Mouse (Mus musculus) forebrain, embryonic 16.5 days (tissue): ENCODE measurements around the gene Eefsec. TPM values are rescaled to one million over a fixed set of nuclear protein-coding genes. Genes with fewer than 3 reads are reported as not detected.

Experiments used
- ATAC-seq: fragments of 200-750 bp; cut with Nextera tagmentation; 2 replicates; pipeline ENCODE4 v1.8.0; 2017; ENCODE audit warnings: mild to moderate bottlenecking, moderate library complexity
- H3K27ac ChIP-seq: fragments of 300-500 bp; sonication (generic); 2 replicates; pipeline ENCODE4 v1.5.1; 2014; ENCODE audit warnings: low read length, control low read depth
- H3K27me3 ChIP-seq: fragments of 300-500 bp; sonication (generic); replicated peaks from 2 replicates; pipeline ENCODE4 v1.6.1; 2014; ENCODE audit warnings: low read length; ENCODE audit not compliant: control insufficient read depth, insufficient read depth
- H3K36me3 ChIP-seq: fragments of 300-500 bp; sonication (generic); 2 replicates; pipeline ENCODE4 v1.6.1; 2014; ENCODE audit not compliant: control insufficient read depth, insufficient read depth
- H3K4me1 ChIP-seq: fragments of 300-500 bp; sonication (generic); replicated peaks from 2 replicates; pipeline ENCODE4 v1.6.1; 2014; ENCODE audit warnings: low read length; ENCODE audit not compliant: control insufficient read depth, insufficient read depth
- H3K4me2 ChIP-seq: fragments of 300-500 bp; sonication (generic); 2 replicates; pipeline ENCODE4 v1.6.1; 2014; ENCODE audit warnings: mild to moderate bottlenecking, low read length, control low read depth
- H3K4me3 ChIP-seq: fragments of 300-500 bp; sonication (generic); replicated peaks from 2 replicates; pipeline ENCODE4 v1.5.1; 2014; ENCODE audit warnings: mild to moderate bottlenecking, low read length, control low read depth
- H3K9ac ChIP-seq: fragments of 300-500 bp; sonication (generic); replicated peaks from 2 replicates; pipeline ENCODE4 v1.6.1; 2014; ENCODE audit warnings: low read depth, low read length, control low read depth
- H3K9me3 ChIP-seq: fragments of 300-500 bp; sonication (generic); 2 replicates; pipeline ENCODE4 v1.6.1; 2016; ENCODE audit warnings: low read length; ENCODE audit not compliant: control insufficient read depth
- WGBS: fragments of 180-500 bp; shearing (Covaris S2); extraction: QIAGEN DNeasy Blood & Tissue Kit; methylation state at CpG from one replicate; pipeline ENCODE4 v1.1.7; 2014; 5-methylcytosine and 5-hydroxymethylcytosine counted together
- polyA plus RNA-seq: library from polyadenylated mRNA; unstranded; fragments of >200 nt; fragmentation: Nextera tagmentation; extraction: Ambion mirVana; gene quantifications from 2 replicates; pipeline ENCODE4 v1.2.1, GENCODE M21; 2015

The Eefsec gene
- polyA plus RNA-seq = 29.4 and 30.8 TPM in 2 replicates

- 1% methylated on average over 72 of the region's 72 CpGs for WGBS
- Histone ChIP-seq H3K27ac (peak within 1 kb of the TSS; percentile 53), H3K27me3 (peaks cover 3% of the 10 kb centered on the region; the same call in 1 of the 2 replicates), H3K4me1 (peaks cover 11% of the 10 kb centered on the region), H3K4me3 (peak within 1 kb of the TSS; percentile 85), H3K36me3 (no peaks in the 10 kb centered on the region), H3K9ac (peak within 1 kb of the TSS; percentile 94), H3K4me2 (peak within 1 kb of the TSS; percentile 75), H3K9me3 (no peaks in the 10 kb centered on the region)
- ATAC-seq = peak; percentile 97
Observed at GRCm38 (mm10) chr6:88446063-88447002, at the start of gene Eefsec. Gene Eefsec, minus strand, starts transcription at chr6:88446539.

GRCm38 (mm10) chr6:88493712-88494111 lies 47.4 kb upstream of the Eefsec start:
- H3K9me3 ChIP-seq = no peaks in the 10 kb centered on the region
- no peak overlapping the region for H3K4me2 ChIP-seq
- 82% methylated on average over 6 of the region's 6 CpGs for WGBS
- H3K4me3 ChIP-seq = no peak overlapping the region
- no peak for ATAC-seq
- H3K4me1 ChIP-seq = peaks cover 16% of the 10 kb centered on the region
- H3K27ac ChIP-seq = no peak overlapping the region
- H3K27me3 ChIP-seq = no peaks in the 10 kb centered on the region
- peaks cover 9% of the 10 kb centered on the region for H3K36me3 ChIP-seq
- no peak overlapping the region for H3K9ac ChIP-seq

GRCm38 (mm10) chr6:88490629-88491354 lies 44.5 kb upstream of the Eefsec start:
- WGBS = 48% methylated on average over 12 of the region's 12 CpGs
- H3K27me3 ChIP-seq = no peaks in the 10 kb centered on the region
- H3K4me3 ChIP-seq = no peak overlapping the region
- H3K4me1 ChIP-seq = peaks cover 25% of the 10 kb centered on the region
- peak overlapping the region; percentile 60 for H3K27ac ChIP-seq
- H3K36me3 ChIP-seq = peaks cover 4% of the 10 kb centered on the region; the same call in 1 of the 2 replicates
- no peak overlapping the region for H3K9ac ChIP-seq
- H3K4me2 ChIP-seq = no peak overlapping the region
- H3K9me3 ChIP-seq = no peaks in the 10 kb centered on the region
- peak; percentile 88 for ATAC-seq

- H3K27me3 ChIP-seq = no peaks in the 10 kb centered on the region
- no peak overlapping the region for H3K27ac ChIP-seq
- H3K36me3 ChIP-seq = peaks cover 4% of the 10 kb centered on the region; the same call in 1 of the 2 replicates
- H3K4me2 ChIP-seq = no peak overlapping the region
- H3K9ac ChIP-seq = no peak overlapping the region
- no peak for ATAC-seq
- 82% methylated on average over 6 of the region's 6 CpGs for WGBS
- H3K4me3 ChIP-seq = no peak overlapping the region
- no peaks in the 10 kb centered on the region for H3K9me3 ChIP-seq
- H3K4me1 ChIP-seq = peaks cover 25% of the 10 kb centered on the region
Observed at GRCm38 (mm10) chr6:88489834-88490233, 43.5 kb upstream of the Eefsec start.

- WGBS = 87% methylated on average over 7 of the region's 7 CpGs
- Histone ChIP-seq H3K4me3 (no peak overlapping the region), H3K4me2 (no peak overlapping the region), H3K36me3 (peaks cover 4% of the 10 kb centered on the region; the same call in 1 of the 2 replicates), H3K27ac (no peak overlapping the region), H3K27me3 (no peaks in the 10 kb centered on the region), H3K4me1 (peaks cover 25% of the 10 kb centered on the region), H3K9me3 (no peaks in the 10 kb centered on the region), H3K9ac (no peak overlapping the region)
- ATAC-seq = no peak
Observed at GRCm38 (mm10) chr6:88489026-88489425, 42.7 kb upstream of the Eefsec start.

GRCm38 (mm10) chr6:88486893-88487292 lies 40.6 kb upstream of the Eefsec start:
- Histone ChIP-seq H3K9ac (no peak overlapping the region), H3K27me3 (no peaks in the 10 kb centered on the region), H3K27ac (no peak overlapping the region), H3K4me2 (no peak overlapping the region), H3K4me1 (peaks cover 25% of the 10 kb centered on the region), H3K9me3 (no peaks in the 10 kb centered on the region), H3K36me3 (peaks cover 13% of the 10 kb centered on the region), H3K4me3 (no peak overlapping the region)
- WGBS = 65% methylated on average over 8 of the region's 8 CpGs
- ATAC-seq = peak; percentile 49; the same call in 1 of the 2 replicates

GRCm38 (mm10) chr6:88485378-88485777 lies 39.0 kb upstream of the Eefsec start:
- Histone ChIP-seq H3K27ac (no peak overlapping the region), H3K36me3 (peaks cover 15% of the 10 kb centered on the region), H3K4me3 (no peak overlapping the region), H3K9ac (no peak overlapping the region), H3K4me2 (no peak overlapping the region), H3K4me1 (peaks cover 14% of the 10 kb centered on the region), H3K27me3 (no peaks in the 10 kb centered on the region), H3K9me3 (no peaks in the 10 kb centered on the region)
- WGBS = 83% methylated on average over 6 of the region's 6 CpGs
- no peak for ATAC-seq

- ATAC-seq = no peak
Observed at GRCm38 (mm10) chr6:88483913-88484312, 37.6 kb upstream of the Eefsec start.

GRCm38 (mm10) chr6:88483111-88483510 lies 36.8 kb upstream of the Eefsec start:
- H3K27me3 ChIP-seq = no peaks in the 10 kb centered on the region
- H3K4me1 ChIP-seq = peaks cover 9% of the 10 kb centered on the region
- no peaks in the 10 kb centered on the region for H3K9me3 ChIP-seq
- no peak overlapping the region for H3K4me3 ChIP-seq
- H3K9ac ChIP-seq = no peak overlapping the region
- H3K4me2 ChIP-seq = no peak overlapping the region
- ATAC-seq = 0 out of 2 replicates have a peak, but pooled peaks have one; percentile 26
- H3K36me3 ChIP-seq = peaks cover 28% of the 10 kb centered on the region
- 46% methylated on average over 7 of the region's 7 CpGs for WGBS
- no peak overlapping the region for H3K27ac ChIP-seq

More at GRCm38 (mm10) chr6:88483913-88484312, 37.6 kb upstream of the Eefsec start:
- H3K27ac ChIP-seq = no peak overlapping the region
- peaks cover 23% of the 10 kb centered on the region for H3K36me3 ChIP-seq
- no peaks in the 10 kb centered on the region for H3K9me3 ChIP-seq
- H3K4me1 ChIP-seq = peaks cover 9% of the 10 kb centered on the region
- H3K9ac ChIP-seq = no peak overlapping the region
- no peak overlapping the region for H3K4me2 ChIP-seq
- no peak overlapping the region for H3K4me3 ChIP-seq
- no peaks in the 10 kb centered on the region for H3K27me3 ChIP-seq
